Mouse (Mus musculus): ENCODE data around the gene Abcg3. TPM values are rescaled to one million over a fixed set of nuclear protein-coding genes. Genes with fewer than 3 reads are reported as not detected.
"Not testable (repeated sequence)": the region's sequence is repeated elsewhere in the genome, so short reads cannot be mapped to it uniquely, and the experiment has no call there.

Abcg3 gene
- polyA plus RNA-seq, 1 experiment, result not detected

GRCm38 (mm10) chr5:104986706-104987105 is 4.2 kb upstream of the Abcg3 start:
- Histone ChIP-seq H3K79me2 (ENCODE audit: control insufficient read depth, insufficient read depth) (no peaks in the 10 kb centered on the region), H3K4me3 (ENCODE audit: insufficient read depth, poor library complexity, severe bottlenecking) (no peak overlapping the region), H3K36me3 (ENCODE audit: control insufficient read depth, insufficient read depth) (no peaks in the 10 kb centered on the region), H3K79me3 (ENCODE audit: low read depth) (no peaks in the 10 kb centered on the region), H3ac (ENCODE audit: control insufficient read depth, insufficient read length, low read depth) (no peak overlapping the region), H3K27me3 (ENCODE audit: control insufficient read depth, insufficient read depth, insufficient read length) (no peaks in the 10 kb centered on the region)
- TF ChIP-seq CEBPB (IDR thresholded peaks at IDR 0.05; ENCODE audit: low read depth) (no peak), CTCF (IDR thresholded peaks at IDR 0.05; ENCODE audit: control insufficient read depth, insufficient read depth, insufficient read length) (no peak), MYOG (IDR thresholded peaks at IDR 0.05; ENCODE audit: control insufficient read depth, extremely low read depth, insufficient read length) (no peak), FOSL1 (IDR thresholded peaks at IDR 0.05; ENCODE audit: insufficient read depth, low read length, poor library complexity, severe bottlenecking) (no peak), MAX (IDR thresholded peaks at IDR 0.05) (no peak)

DNA sequence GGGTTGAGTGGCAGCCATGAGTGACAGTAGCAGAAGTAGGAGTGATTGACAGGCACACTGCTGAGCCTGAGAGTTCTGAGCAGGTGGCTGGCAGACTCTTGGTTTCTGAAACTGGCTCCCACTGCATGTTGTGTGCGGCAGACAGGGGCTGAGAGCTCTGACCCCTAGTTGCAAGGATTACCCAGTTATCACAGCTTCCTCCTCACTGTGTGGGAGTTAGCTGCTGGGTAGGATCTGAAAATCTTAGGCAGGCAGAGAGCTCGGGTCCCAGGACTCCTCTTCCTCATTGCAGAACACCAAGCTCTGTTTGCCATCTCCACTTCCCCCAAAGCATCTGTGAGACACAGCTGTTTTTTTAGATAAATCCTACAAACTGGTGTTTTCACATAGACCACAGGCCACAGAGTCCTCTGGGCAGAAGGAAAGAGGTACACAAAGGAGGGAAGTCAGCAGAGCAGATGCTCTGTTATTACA is 3.4 kb downstream of the Abcg3 start:
- H3K36me3 ChIP-seq (ENCODE audit: control insufficient read depth, insufficient read depth), result no peaks in the 10 kb centered on the region
- no peaks in the 10 kb centered on the region for H3K79me2 ChIP-seq (ENCODE audit: control insufficient read depth, insufficient read depth)
- no peaks in the 10 kb centered on the region for H3K79me3 ChIP-seq (ENCODE audit: low read depth)
- no peaks in the 10 kb centered on the region for H3K27me3 ChIP-seq (ENCODE audit: control insufficient read depth, insufficient read depth, insufficient read length)
- H3K4me3 ChIP-seq (ENCODE audit: insufficient read depth, poor library complexity, severe bottlenecking), result no peak overlapping the region
- no peak overlapping the region for H3ac ChIP-seq (ENCODE audit: control insufficient read depth, insufficient read length, low read depth)
- TF ChIP-seq CEBPB (IDR thresholded peaks at IDR 0.05; ENCODE audit: low read depth) (no peak), CTCF (IDR thresholded peaks at IDR 0.05; ENCODE audit: control insufficient read depth, insufficient read depth, insufficient read length) (no peak), MYOD1 (IDR thresholded peaks at IDR 0.05; ENCODE audit: control insufficient read depth, insufficient read length, low read depth) (no peak), MAX (IDR thresholded peaks at IDR 0.05) (no peak), USF1 (IDR thresholded peaks at IDR 0.05; ENCODE audit: low read depth) (no peak), MYOG (IDR thresholded peaks at IDR 0.05; ENCODE audit: control insufficient read depth, extremely low read depth, insufficient read length) (no peak), FOSL1 (IDR thresholded peaks at IDR 0.05; ENCODE audit: insufficient read depth, low read length, poor library complexity, severe bottlenecking) (no peak)

- Histone ChIP-seq H3ac (ENCODE audit: control insufficient read depth, insufficient read length, low read depth) (no peak overlapping the region), H3K36me3 (ENCODE audit: control insufficient read depth, insufficient read depth) (no peaks in the 10 kb centered on the region)
- TF ChIP-seq MAX (IDR thresholded peaks at IDR 0.05) (no peak), CEBPB (IDR thresholded peaks at IDR 0.05; ENCODE audit: low read depth) (no peak), CTCF (IDR thresholded peaks at IDR 0.05; ENCODE audit: control insufficient read depth, insufficient read depth, insufficient read length) (no peak), MYOD1 (IDR thresholded peaks at IDR 0.05; ENCODE audit: control insufficient read depth, insufficient read length, low read depth) (no peak), FOSL1 (IDR thresholded peaks at IDR 0.05; ENCODE audit: insufficient read depth, low read length, poor library complexity, severe bottlenecking) (no peak), MYOG (IDR thresholded peaks at IDR 0.05; ENCODE audit: control insufficient read depth, extremely low read depth, insufficient read length) (no peak), USF1 (IDR thresholded peaks at IDR 0.05; ENCODE audit: low read depth) (no peak)
These were observed 24.3 kb downstream of the Abcg3 start for GRCm38 (mm10) chr5:104958141-104958793.

GRCm38 (mm10) chr5:104955208-104955607 is 27.3 kb downstream of the Abcg3 start:
- Histone ChIP-seq H3K36me3 (ENCODE audit: control insufficient read depth, insufficient read depth) (no peaks in the 10 kb centered on the region), H3K79me2 (ENCODE audit: control insufficient read depth, insufficient read depth) (no peaks in the 10 kb centered on the region), H3ac (ENCODE audit: control insufficient read depth, insufficient read length, low read depth) (no peak overlapping the region), H3K4me3 (ENCODE audit: insufficient read depth, poor library complexity, severe bottlenecking) (no peak overlapping the region), H3K79me3 (ENCODE audit: low read depth) (no peaks in the 10 kb centered on the region), H3K27me3 (ENCODE audit: control insufficient read depth, insufficient read depth, insufficient read length) (no peaks in the 10 kb centered on the region)
- TF ChIP-seq MYOG (IDR thresholded peaks at IDR 0.05; ENCODE audit: control insufficient read depth, extremely low read depth, insufficient read length) (no peak), MAX (IDR thresholded peaks at IDR 0.05) (no peak), CTCF (IDR thresholded peaks at IDR 0.05; ENCODE audit: control insufficient read depth, insufficient read depth, insufficient read length) (no peak)

More at GRCm38 (mm10) chr5:104958141-104958793, 24.3 kb downstream of the Abcg3 start:
- H3K27me3 ChIP-seq (ENCODE audit: control insufficient read depth, insufficient read depth, insufficient read length), result no peaks in the 10 kb centered on the region
- no peaks in the 10 kb centered on the region for H3K79me2 ChIP-seq (ENCODE audit: control insufficient read depth, insufficient read depth)
- H3K79me3 ChIP-seq (ENCODE audit: low read depth), result no peaks in the 10 kb centered on the region
- H3K4me3 ChIP-seq (ENCODE audit: insufficient read depth, poor library complexity, severe bottlenecking), result no peak overlapping the region

GRCm38 (mm10) chr5:104946951-104947350 is 35.6 kb downstream of the Abcg3 start:
- H3ac ChIP-seq (ENCODE audit: control insufficient read depth, insufficient read length, low read depth), result no peak overlapping the region
- TF ChIP-seq USF1 (IDR thresholded peaks at IDR 0.05; ENCODE audit: low read depth) (no peak), MYOG (IDR thresholded peaks at IDR 0.05; ENCODE audit: control insufficient read depth, extremely low read depth, insufficient read length) (no peak), MAX (IDR thresholded peaks at IDR 0.05) (no peak), FOSL1 (IDR thresholded peaks at IDR 0.05; ENCODE audit: insufficient read depth, low read length, poor library complexity, severe bottlenecking) (no peak), MYOD1 (IDR thresholded peaks at IDR 0.05; ENCODE audit: control insufficient read depth, insufficient read length, low read depth) (no peak), CTCF (IDR thresholded peaks at IDR 0.05; ENCODE audit: control insufficient read depth, insufficient read depth, insufficient read length) (no peak), CEBPB (IDR thresholded peaks at IDR 0.05; ENCODE audit: low read depth) (no peak)
- no peaks in the 10 kb centered on the region for H3K36me3 ChIP-seq (ENCODE audit: control insufficient read depth, insufficient read depth)
- H3K79me2 ChIP-seq (ENCODE audit: control insufficient read depth, insufficient read depth), result no peaks in the 10 kb centered on the region
- H3K79me3 ChIP-seq (ENCODE audit: low read depth), result no peaks in the 10 kb centered on the region
- H3K27me3 ChIP-seq (ENCODE audit: control insufficient read depth, insufficient read depth, insufficient read length), result no peaks in the 10 kb centered on the region
- H3K4me3 ChIP-seq (ENCODE audit: insufficient read depth, poor library complexity, severe bottlenecking), result no peak overlapping the region

DNA sequence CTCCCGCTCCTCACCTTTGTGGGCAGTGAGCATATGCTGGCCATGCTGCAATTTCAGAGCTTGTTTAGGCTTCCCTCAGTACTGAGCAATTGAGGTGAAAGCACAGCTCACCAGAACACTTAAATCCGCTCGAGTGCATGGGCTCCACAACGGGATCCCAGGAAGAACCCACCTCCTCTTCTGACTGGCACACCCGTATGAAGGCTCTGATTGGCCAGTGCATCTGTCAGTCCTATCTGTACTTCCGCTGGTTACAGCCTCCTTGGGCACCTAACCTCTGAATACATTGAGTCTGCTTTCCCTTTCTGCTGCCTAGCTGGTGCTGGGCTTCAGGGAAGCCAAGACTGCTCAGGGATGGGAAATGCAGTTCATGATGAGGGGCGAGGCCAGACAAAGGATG is 48.4 kb downstream of the Abcg3 start:
- Histone ChIP-seq H3ac (ENCODE audit: control insufficient read depth, insufficient read length, low read depth) (no peak overlapping the region), H3K36me3 (ENCODE audit: control insufficient read depth, insufficient read depth) (no peaks in the 10 kb centered on the region), H3K4me3 (ENCODE audit: insufficient read depth, poor library complexity, severe bottlenecking) (no peak overlapping the region), H3K79me2 (ENCODE audit: control insufficient read depth, insufficient read depth) (no peaks in the 10 kb centered on the region), H3K79me3 (ENCODE audit: low read depth) (no peaks in the 10 kb centered on the region), H3K27me3 (ENCODE audit: control insufficient read depth, insufficient read depth, insufficient read length) (no peaks in the 10 kb centered on the region)
- no peak for TF ChIP-seq CTCF (IDR thresholded peaks at IDR 0.05; ENCODE audit: control insufficient read depth, insufficient read depth, insufficient read length)

GRCm38 (mm10) chr5:104906556-104906955 is 76.0 kb downstream of the Abcg3 start:
- not testable (repeated sequence) for H3K36me3 ChIP-seq (ENCODE audit: control insufficient read depth, insufficient read depth); H3K27me3 ChIP-seq (ENCODE audit: control insufficient read depth, insufficient read depth, insufficient read length); H3K4me3 ChIP-seq (ENCODE audit: insufficient read depth, poor library complexity, severe bottlenecking); H3K79me2 ChIP-seq (ENCODE audit: control insufficient read depth, insufficient read depth); H3K79me3 ChIP-seq (ENCODE audit: low read depth); H3ac ChIP-seq (ENCODE audit: control insufficient read depth, insufficient read length, low read depth)
